Mouse (Mus musculus) thymus, postnatal 4 days (tissue): ENCODE measurements at regions not wholly inside any gene's neighbourhood (a gene's known extent, or its start where the extent isn't known, plus 50 kb on each side); places are given as distances from the start of the nearest gene placed in this dataset.

Experiments
- DNase-seq: peaks from one replicate; pipeline ENCODE4 v3.0.0; 2021

GRCm38 (mm10) chr3:58318756-58319155, 95.8 kb upstream of the Tsc22d2 start:
- DNase-seq = no peak

- DNase-seq = no peak
Observed at GRCm38 (mm10) chr3:58319463-58319862, 95.1 kb upstream of the Tsc22d2 start.

- DNase-seq = no peak
Observed at GRCm38 (mm10) chr3:58320812-58321211, 93.7 kb upstream of the Tsc22d2 start.

GRCm38 (mm10) chr3:58322322-58322721, 92.2 kb upstream of the Tsc22d2 start:
- DNase-seq = no peak

GRCm38 (mm10) chr3:58327721-58328120, 86.8 kb upstream of the Tsc22d2 start:
- no peak for DNase-seq

- DNase-seq = no peak
Observed at GRCm38 (mm10) chr3:58330186-58330585, 84.3 kb upstream of the Tsc22d2 start.

- no peak for DNase-seq
Observed at GRCm38 (mm10) chr3:58333997-58334396, 80.5 kb upstream of the Tsc22d2 start.

- no peak for DNase-seq
Observed at GRCm38 (mm10) chr3:58335277-58335676, 79.2 kb upstream of the Tsc22d2 start.

- no peak for DNase-seq
Observed at GRCm38 (mm10) chr3:58336135-58336534, 78.4 kb upstream of the Tsc22d2 start.

GRCm38 (mm10) chr3:58336590-58336989, 77.9 kb upstream of the Tsc22d2 start:
- DNase-seq = no peak

- DNase-seq = no peak
Observed at GRCm38 (mm10) chr3:58338976-58339375, 75.5 kb upstream of the Tsc22d2 start.

GRCm38 (mm10) chr3:58342096-58342495, 72.4 kb upstream of the Tsc22d2 start:
- DNase-seq = no peak

- DNase-seq = no peak
Observed at GRCm38 (mm10) chr3:58362563-58362962, 52.0 kb upstream of the Tsc22d2 start.

- no peak for DNase-seq
Observed at GRCm38 (mm10) chr3:58364526-58364925, 50.0 kb upstream of the Tsc22d2 start.
